In the genomic region with DNA sequence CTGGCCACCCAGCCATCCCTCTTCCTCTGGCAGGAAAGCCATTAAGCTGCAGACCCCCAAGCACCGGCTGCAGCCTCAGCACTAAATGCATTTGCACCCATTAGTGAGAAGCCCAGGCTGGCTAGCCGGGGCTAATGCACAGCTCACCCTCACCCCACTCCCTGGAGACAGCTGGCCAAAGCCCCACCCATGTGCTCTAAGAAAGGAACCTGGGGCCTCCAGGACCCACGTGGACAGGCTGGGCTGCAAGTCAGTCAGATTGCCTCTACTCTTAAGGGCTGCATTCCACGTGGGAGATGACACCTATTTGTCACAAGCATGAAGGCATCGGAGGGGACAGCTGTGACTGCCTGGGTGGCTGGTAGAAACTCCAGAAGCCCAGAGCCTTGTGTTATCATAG, we compare ENCODE assay signal across 16 mouse cellular contexts. TPM values are rescaled to one million over a fixed set of nuclear protein-coding genes. Genes with fewer than 3 reads are reported as not detected.
DNase-seq lines count a peak whose midpoint lies in the region; ATAC-seq and TF ChIP-seq lines count a peak whose summit lies in the region.
"Had no signal": no experiment of that assay in that cellular context is flagged by ENCODE, and none has a peak within 500 bp of the region (broad histone marks: within the 10 kb centered on the region; RNA-seq: fewer than 3 reads in every experiment).

No protein-coding gene starts in this region.

- H3ac ChIP-seq in myocyte (ENCODE audit: control insufficient read depth, insufficient read length): no peak overlapping the region

- H3K9ac ChIP-seq in embryonic facial prominence, embryonic 12.5 days: no peak overlapping the region
- 0 out of 2 replicates have a peak overlapping the region, but pooled peaks have one; percentile 18 for H3K9ac ChIP-seq in hindbrain, embryonic 12.5 days

- no peak for DNase-seq in kidney, adult 11 months
- DNase-seq in lung, postnatal 36 days: no peak
- DNase-seq: adrenal gland, postnatal 36 days; cerebellum, adult 11-12 months; heart, adult 11 months; kidney, postnatal 36 days; thymus, adult 2 months had no signal

- H3K27ac ChIP-seq in embryonic facial prominence, embryonic 12.5 days: 0 out of 2 replicates have a peak overlapping the region, but pooled peaks have one; percentile 18
- H3K27ac ChIP-seq in hindbrain, embryonic 12.5 days: peak overlapping the region; percentile 66
- H3K27ac ChIP-seq: macrophage had no signal

- H3K4me3 ChIP-seq in megakaryocyte, embryonic 14.5 days (replicated peaks): peak overlapping the region; percentile 12
- no peak overlapping the region for H3K4me3 ChIP-seq in embryonic facial prominence, embryonic 12.5 days
- H3K4me3 ChIP-seq in hindbrain, embryonic 12.5 days: no peak overlapping the region
- H3K4me3 ChIP-seq in myocyte: no peak overlapping the region

- TF ChIP-seq POLR2A in myocyte (IDR thresholded peaks at IDR 0.05; ENCODE audit: insufficient read length, low read depth): no peak

- H3K9me3 ChIP-seq in megakaryocyte, embryonic 14.5 days: no peaks in the 10 kb centered on the region
- H3K9me3 ChIP-seq in embryonic facial prominence, embryonic 12.5 days: no peaks in the 10 kb centered on the region
- no peaks in the 10 kb centered on the region for H3K9me3 ChIP-seq in hindbrain, embryonic 12.5 days (replicated peaks)

- no peak for ATAC-seq in megakaryocyte, adult 5-6 weeks (ENCODE audit: poor library complexity, severe bottlenecking)
- ATAC-seq in embryonic facial prominence, embryonic 12.5 days (ENCODE audit: insufficient number of reproducible peaks, insufficient read depth, low FRiP score, low TSS enrichment): no peak
- ATAC-seq in hindbrain, embryonic 12.5 days (ENCODE audit: low FRiP score): no peak
- ATAC-seq in megakaryocyte-erythroid progenitor cell, adult 5-6 weeks (replicated peaks; ENCODE audit: low FRiP score, low TSS enrichment, poor library complexity, severe bottlenecking): no peak

- H3K27me3 ChIP-seq in megakaryocyte, embryonic 14.5 days (replicated peaks): peaks cover 41% of the 10 kb centered on the region
- no peaks in the 10 kb centered on the region for H3K27me3 ChIP-seq in embryonic facial prominence, embryonic 12.5 days
- H3K27me3 ChIP-seq in hindbrain, embryonic 12.5 days: no peaks in the 10 kb centered on the region
- H3K27me3 ChIP-seq in myocyte (ENCODE audit: control insufficient read depth, insufficient read depth, insufficient read length): no peaks in the 10 kb centered on the region

- no peak overlapping the region for H3K4me2 ChIP-seq in embryonic facial prominence, embryonic 12.5 days (replicated peaks)
- H3K4me2 ChIP-seq in hindbrain, embryonic 12.5 days (replicated peaks): no peak overlapping the region
- H3K4me2 ChIP-seq in myocyte (ENCODE audit: low read depth): peak overlapping the region; percentile 73

- WGBS in embryonic facial prominence, embryonic 12.5 days: 50% methylated on average over 5 of the region's 5 CpGs
- WGBS in hindbrain, embryonic 12.5 days: 29% methylated on average over 5 of the region's 5 CpGs

- no peaks in the 10 kb centered on the region for H3K79me2 ChIP-seq in myocyte (ENCODE audit: control insufficient read depth, insufficient read depth)

- no peaks in the 10 kb centered on the region for H3K36me3 ChIP-seq in megakaryocyte, embryonic 14.5 days (replicated peaks; ENCODE audit: low read length)
- H3K36me3 ChIP-seq in embryonic facial prominence, embryonic 12.5 days: no peaks in the 10 kb centered on the region
- no peaks in the 10 kb centered on the region for H3K36me3 ChIP-seq in hindbrain, embryonic 12.5 days
- H3K36me3 ChIP-seq in myocyte (ENCODE audit: control insufficient read depth, insufficient read depth): no peaks in the 10 kb centered on the region

- peaks cover 81% of the 10 kb centered on the region for H3K4me1 ChIP-seq in megakaryocyte, embryonic 14.5 days
- H3K4me1 ChIP-seq in embryonic facial prominence, embryonic 12.5 days: peaks cover 52% of the 10 kb centered on the region
- peaks cover 67% of the 10 kb centered on the region for H3K4me1 ChIP-seq in hindbrain, embryonic 12.5 days

TF ChIP-seq in myocyte, 11 proteins besides CTCF, POLR2A, EP300 and RAD21:
- TF ChIP-seq MYOD1 (IDR thresholded peaks at IDR 0.05; ENCODE audit: control insufficient read depth in 1 of 3, insufficient read length in 2 of 3, low read depth in 2 of 3): peak in 2 of 3 experiments; percentile 18 to 71
- no peak for TF ChIP-seq REST (IDR thresholded peaks at IDR 0.05; ENCODE audit: insufficient read depth, insufficient read length)
- no peak for TF ChIP-seq SRF (IDR thresholded peaks at IDR 0.05; ENCODE audit: control insufficient read depth, insufficient read length, low read depth)
- TF ChIP-seq E2F4 (IDR thresholded peaks at IDR 0.05; ENCODE audit: insufficient read depth): no peak
- TF ChIP-seq TCF3 (IDR thresholded peaks at IDR 0.05; ENCODE audit: insufficient read length, low read depth): no peak
- TF ChIP-seq TCF12 (IDR thresholded peaks at IDR 0.05; ENCODE audit: insufficient read depth, poor library complexity, severe bottlenecking): no peak
- TF ChIP-seq MAX (IDR thresholded peaks at IDR 0.05; ENCODE audit: low read depth): peak; percentile 26
- no peak for TF ChIP-seq CEBPB (IDR thresholded peaks at IDR 0.05; ENCODE audit: insufficient read depth, poor library complexity, severe bottlenecking)
- no peak for TF ChIP-seq POLR2AphosphoS2 (IDR thresholded peaks at IDR 0.05; ENCODE audit: insufficient read length, low read depth)
- TF ChIP-seq USF1 (IDR thresholded peaks at IDR 0.05; ENCODE audit: low read depth): peak; percentile 70
- peak; percentile 49 to 85 (median 62) for TF ChIP-seq MYOG (IDR thresholded peaks at IDR 0.05; ENCODE audit: control insufficient read depth in 1 of 3, insufficient read depth in 1 of 3, insufficient read length in 2 of 3, low read depth in 2 of 3)

RNA-seq across cellular contexts. Expression of a gene that starts 48.0 kb away (rescaled TPM):
- not detected in 2 replicates for polyA plus RNA-seq in megakaryocyte, embryonic 14.5 days (2012; ENCODE audit: insufficient read depth, low replicate concordance)
- 0.27 and 0.60 TPM in 2 replicates for total RNA-seq in megakaryocyte, adult 5-6 weeks (2015)
- total RNA-seq in megakaryocyte, adult 5-6 weeks (2017): not detected in 2 replicates
- 0.57 and 1.4 TPM in 2 replicates for polyA plus RNA-seq in embryonic facial prominence, embryonic 12.5 days (2016; fragmentation: Nextera tagmentation; extraction: Ambion mirVana)
- polyA plus RNA-seq in hindbrain, embryonic 12.5 days (2016; fragmentation: Nextera tagmentation; extraction: Ambion mirVana): 0.45 and 0.89 TPM in 2 replicates
- polyA plus RNA-seq in myocyte (2012; fragmentation: generic; extraction: Trizol): 0.77 TPM
- total RNA-seq in megakaryocyte-erythroid progenitor cell, adult 5-6 weeks (2014; fragmentation: Nextera tagmentation): 2.7 TPM in 1 of 2 replicates, not detected in the other
- 1.0 TPM in 1 of 2 replicates, not detected in the other for total RNA-seq in megakaryocyte-erythroid progenitor cell, adult 5-6 weeks (2017)
- polyA plus RNA-seq: liver, adult 2 months; small intestine, adult 2 months had no signal
